Comparison of ENCODE assay signal across 31 mouse cellular contexts in the genomic region with DNA sequence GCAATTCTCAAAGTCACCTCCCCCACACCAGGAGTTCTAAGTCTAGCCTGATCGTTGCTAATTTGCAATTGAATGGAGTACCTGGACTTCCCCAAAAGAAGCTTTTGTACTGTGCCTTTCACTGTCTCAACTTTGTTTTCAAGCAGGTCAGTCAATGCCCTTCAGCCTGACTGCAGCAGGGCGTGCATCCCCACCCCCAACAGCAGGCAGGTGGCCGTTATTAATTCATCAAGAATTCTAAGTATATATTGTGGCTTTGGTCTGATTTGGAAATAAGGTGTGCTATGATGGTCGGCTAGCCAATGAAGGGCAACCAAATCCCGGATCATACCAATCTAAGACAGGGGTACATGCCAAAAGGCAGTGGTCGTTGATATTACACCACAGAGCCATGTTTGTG. TPM values are rescaled to one million over a fixed set of nuclear protein-coding genes. Genes with fewer than 3 reads are reported as not detected.
"Had no signal": no experiment of that assay in that cellular context is flagged by ENCODE, and none has a peak within 500 bp of the region (broad histone marks: within the 10 kb centered on the region; RNA-seq: fewer than 3 reads in every experiment).

No protein-coding gene starts in this region.

RNA-seq across cellular contexts. Expression of a gene that starts 38.3 kb away (rescaled TPM):
- total RNA-seq: gastrocnemius, adult 2 months; gastrocnemius, postnatal 10 days; gastrocnemius, postnatal 25 days; gastrocnemius, postnatal 4 days; granulocyte monocyte progenitor cell, adult 5-6 weeks; heart, adult 2 months; heart, postnatal 14 days; heart, postnatal 36 days; hematopoietic stem cell, adult 5-6 weeks; hindbrain, postnatal 0 days; layer of hippocampus, adult 2 months; layer of hippocampus, postnatal 10 days; layer of hippocampus, postnatal 25 days; left cerebral cortex, adult 2 months; left cerebral cortex, postnatal 14 days; left cerebral cortex, postnatal 36 days had no signal
- polyA plus RNA-seq: heart, adult 2 months; heart, embryonic 11.5 days; heart, embryonic 13.5 days; heart, embryonic 15.5 days; heart, postnatal 0 days; hindbrain, embryonic 11.5 days; hindbrain, embryonic 13.5 days; hindbrain, embryonic 15.5 days; hindbrain, postnatal 0 days; intestine, postnatal 0 days; kidney, embryonic 14.5 days; kidney, embryonic 16.5 days; limb, embryonic 10.5 days; limb, embryonic 12.5 days; limb, embryonic 14.5 days; liver, embryonic 11.5 days; liver, embryonic 13.5 days had no signal
